Mouse (Mus musculus) gastrocnemius, adult 2 months (tissue): Measurements from ENCODE around the gene Acaca. TPM values are rescaled to one million over a fixed set of nuclear protein-coding genes. Genes with fewer than 3 reads are reported as not detected.

Experiments used
- DNase-seq: peaks from one replicate; pipeline ENCODE4 v3.0.0; 2022
- H3K27ac ChIP-seq: fragments of 200-600 bp; 2 replicates; pipeline ENCODE4 v1.8.1; 2022; ENCODE audit warnings: mild to moderate bottlenecking
- H3K4me3 ChIP-seq: fragments of 200-600 bp; 2 replicates; pipeline ENCODE4 v1.8.1; 2022; ENCODE audit warnings: mild to moderate bottlenecking, moderate library complexity
- CTCF ChIP-seq: fragments of 200-600 bp; IDR thresholded peaks from 2 replicates; pipeline ENCODE4 v1.8.1; 2022; ENCODE audit warnings: antibody characterized with exemption, mild to moderate bottlenecking, moderate library complexity
- intact Hi-C: fragments of 180-260 bp; cut with DNase I; formaldehyde crosslinking; loops from one replicate; pipeline ENCODE4 v1.15.1; 2025
- total RNA-seq, 2 experiments: library from RNA; stranded (reverse); gene quantifications; 2 replicates each; pipeline ENCODE4 v1.2.3; 2021

The Acaca gene
- total RNA-seq, 2 experiments from 2014 or later: 14.9 to 22.8 TPM

DNA sequence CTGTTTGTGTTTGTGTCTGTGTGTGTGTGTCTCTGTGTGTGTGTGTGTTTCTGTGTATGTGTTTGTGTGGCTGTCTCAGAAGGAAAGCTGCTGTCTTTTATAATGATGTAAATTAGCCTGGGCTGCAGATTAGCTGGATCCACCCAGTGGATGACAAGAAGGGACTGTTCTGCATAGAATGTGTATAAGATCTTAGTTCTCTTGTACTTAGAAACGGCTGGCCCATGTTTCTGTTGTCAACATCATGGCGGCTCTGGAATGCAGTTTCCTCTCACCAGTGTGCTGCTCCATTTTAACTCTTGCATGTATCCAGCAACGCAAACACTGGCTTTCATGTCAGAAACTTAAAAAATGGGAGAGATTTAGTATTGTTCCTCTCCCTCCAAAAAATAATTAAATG, 141.0 kb downstream of the Acaca start:
- intact Hi-C loops: no loop called here
- DNase-seq: no peak
- no peak for TF ChIP-seq CTCF
- no peak overlapping the region for H3K4me3 ChIP-seq
- H3K27ac ChIP-seq: no peak overlapping the region

DNA sequence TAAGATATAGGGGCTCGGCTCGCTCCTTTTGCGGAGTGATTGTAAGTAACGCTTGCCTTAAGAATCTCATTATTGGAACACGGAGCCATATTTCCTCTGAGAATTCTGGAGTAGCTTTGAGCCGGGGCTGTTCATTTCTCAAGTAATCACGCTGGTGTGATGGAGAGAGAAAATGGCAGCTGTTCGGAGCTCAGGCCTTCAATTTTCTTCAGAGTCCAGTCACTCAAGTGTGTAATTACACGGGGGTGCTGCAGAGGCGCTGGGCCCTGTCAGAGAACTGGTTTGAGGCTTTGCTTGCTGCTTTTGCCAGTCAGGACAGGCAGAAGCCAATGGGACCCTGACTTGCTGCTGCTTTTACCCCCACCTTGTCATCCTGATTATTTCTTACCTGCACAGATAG, 142.5 kb downstream of the Acaca start:
- TF ChIP-seq CTCF: no peak
- Histone ChIP-seq H3K4me3 (no peak overlapping the region), H3K27ac (no peak overlapping the region)
- intact Hi-C loops: no loop called here
- DNase-seq: no peak

DNA sequence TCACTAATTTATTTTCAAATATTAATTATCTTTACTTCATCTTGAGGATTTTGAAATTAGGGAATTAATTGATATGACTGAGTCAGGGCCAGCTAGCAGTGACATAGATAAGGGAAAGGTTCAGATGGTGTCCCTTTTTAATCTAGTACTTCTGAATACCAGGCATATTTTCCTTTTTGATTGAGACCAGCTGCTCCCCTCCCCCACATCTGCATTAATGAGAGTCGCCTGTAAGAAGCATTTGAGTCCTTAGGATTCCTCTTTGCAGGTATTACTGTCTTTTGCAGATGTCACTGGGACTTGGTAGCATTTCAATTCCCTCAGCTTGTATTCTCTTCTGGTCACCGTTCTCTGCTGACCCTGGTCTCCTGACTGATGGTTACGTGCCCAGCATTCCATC, 143.1 kb downstream of the Acaca start:
- no peak for TF ChIP-seq CTCF
- intact Hi-C loops: no loop called here

DNA sequence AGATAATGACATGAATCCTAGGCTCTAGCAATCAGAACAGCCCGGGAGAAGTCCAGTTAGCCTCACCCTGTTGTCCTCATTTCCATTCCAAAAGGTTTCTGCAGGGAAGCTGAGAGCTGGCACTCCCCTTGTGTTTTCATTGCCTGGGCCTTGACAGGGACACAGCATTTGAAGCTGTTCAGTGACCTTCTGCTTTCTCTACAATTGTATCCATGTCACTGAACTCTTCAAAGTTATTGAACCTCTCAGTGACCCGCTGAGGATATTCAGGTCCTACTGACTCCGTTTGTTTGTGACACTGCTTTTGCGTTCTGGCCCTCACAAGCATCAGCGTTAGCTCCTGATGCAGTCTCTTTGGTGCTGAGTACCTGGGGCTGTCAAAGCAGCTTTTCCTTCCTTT, 147.5 kb downstream of the Acaca start:
- intact Hi-C loops: no loop called here

More for the DNA sequence above, 143.1 kb downstream of the Acaca start:
- Histone ChIP-seq H3K4me3 (no peak overlapping the region), H3K27ac (no peak overlapping the region)
- DNase-seq: no peak

DNA sequence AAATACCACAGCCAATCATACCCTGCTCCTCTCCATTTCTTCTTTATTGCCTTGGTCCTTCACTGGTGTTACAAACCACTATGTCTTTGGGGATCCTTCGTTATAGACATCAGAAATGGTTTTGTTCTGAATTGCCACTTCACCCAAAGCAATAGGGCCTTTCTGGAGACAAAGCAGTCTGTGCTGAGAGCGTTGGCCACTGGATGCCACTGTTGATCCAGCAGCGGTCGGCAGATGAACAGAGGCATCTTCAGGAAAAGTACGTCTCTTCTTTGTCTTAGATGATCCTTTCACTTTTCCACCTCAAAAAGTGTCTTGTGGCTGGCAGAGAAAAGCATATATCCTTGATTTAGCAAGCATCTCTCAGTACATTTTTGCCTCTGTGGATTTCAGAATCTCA, 151.8 kb downstream of the Acaca start:
- no peak for DNase-seq
- Histone ChIP-seq H3K27ac (no peak overlapping the region), H3K4me3 (no peak overlapping the region)
- TF ChIP-seq CTCF: no peak
- intact Hi-C loops: no loop called here

More for the DNA sequence above, 147.5 kb downstream of the Acaca start:
- H3K27ac ChIP-seq: no peak overlapping the region
- no peak for TF ChIP-seq CTCF
- H3K4me3 ChIP-seq: no peak overlapping the region
- DNase-seq: no peak

DNA sequence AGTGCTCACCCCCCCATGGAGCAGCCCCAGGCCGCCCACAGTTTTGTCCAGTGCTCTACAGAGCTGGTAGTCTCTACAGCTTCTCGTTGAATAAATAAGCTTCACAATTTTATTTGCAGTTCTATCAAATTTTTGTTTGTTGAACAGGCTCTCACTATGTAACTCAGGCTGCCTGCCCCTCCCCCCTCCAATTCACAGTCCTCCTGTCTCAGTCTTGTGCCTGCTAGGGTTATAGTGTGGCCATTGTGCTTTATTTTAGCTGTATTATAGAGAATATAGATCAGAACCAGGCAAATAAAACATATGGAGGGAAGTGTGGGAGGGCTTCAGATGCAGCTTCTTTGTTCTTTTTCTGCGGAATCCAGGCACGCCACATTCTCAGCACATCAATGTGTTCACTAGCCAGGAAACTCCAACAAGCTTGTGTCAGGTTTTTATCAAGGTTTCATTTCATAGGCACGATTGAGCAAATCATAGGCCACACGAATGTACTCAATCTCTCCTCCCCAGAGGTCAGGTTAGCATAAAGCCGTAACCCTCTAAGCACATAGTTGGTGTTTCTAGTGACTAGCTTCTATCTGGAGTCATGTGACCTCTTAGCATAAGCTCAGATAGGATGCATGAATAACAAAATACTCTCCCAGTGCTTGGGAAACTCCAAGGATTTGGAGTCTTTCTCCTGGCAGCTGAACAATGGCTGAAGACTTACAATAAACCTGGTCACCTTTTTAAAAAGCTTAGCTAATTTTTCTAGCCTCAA, 153.7 kb downstream of the Acaca start:
- H3K4me3 ChIP-seq: no peak overlapping the region
- no peak for TF ChIP-seq CTCF
- intact Hi-C loops: no loop called here
- no peak for DNase-seq
- no peak overlapping the region for H3K27ac ChIP-seq

DNA sequence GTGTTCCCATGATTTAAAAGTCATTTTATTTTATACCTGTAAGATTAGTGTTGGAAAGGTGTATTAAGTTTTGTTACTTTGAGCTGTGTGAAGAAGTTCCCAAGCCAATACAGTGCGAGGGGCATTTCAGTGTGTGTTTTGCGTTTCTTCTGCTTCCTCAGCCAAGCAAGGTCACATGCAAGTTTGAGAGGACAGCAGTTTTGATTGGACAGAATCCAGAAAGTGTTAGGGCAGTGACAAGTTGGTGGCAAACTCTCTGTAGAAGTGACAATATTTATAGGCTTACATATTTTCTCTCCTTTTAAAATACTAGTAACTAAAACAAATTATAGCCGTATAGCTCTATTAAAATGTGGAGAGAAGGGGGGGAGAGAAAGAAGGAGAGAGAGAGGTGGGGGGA, 161.3 kb downstream of the Acaca start:
- TF ChIP-seq CTCF: no peak
- DNase-seq: no peak
- peak overlapping the region; percentile 47 for H3K4me3 ChIP-seq
- intact Hi-C loops: no loop called here
- peak overlapping the region; percentile 53 for H3K27ac ChIP-seq

DNA sequence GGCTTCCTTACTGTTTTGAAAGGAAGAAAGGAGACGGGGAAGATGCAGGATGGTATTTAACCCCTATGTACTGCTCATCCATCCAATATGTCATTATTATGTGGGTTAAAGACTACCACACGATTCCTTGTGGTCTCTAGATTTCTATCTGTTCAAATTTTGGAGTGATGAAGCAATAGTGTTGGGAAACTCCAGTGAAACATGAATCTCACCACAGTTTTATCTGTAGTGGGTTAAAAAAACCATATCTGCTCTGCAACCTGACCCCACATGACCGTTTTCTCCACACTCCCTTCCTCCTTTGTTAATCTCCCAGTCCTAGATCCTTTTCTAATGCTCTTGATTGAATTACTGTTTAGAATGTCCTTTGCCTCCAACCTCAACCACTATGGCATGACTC, 163.1 kb downstream of the Acaca start:
- intact Hi-C loops: no loop called here
- TF ChIP-seq CTCF: no peak
- no peak for DNase-seq
- Histone ChIP-seq H3K27ac (no peak overlapping the region), H3K4me3 (no peak overlapping the region)

DNA sequence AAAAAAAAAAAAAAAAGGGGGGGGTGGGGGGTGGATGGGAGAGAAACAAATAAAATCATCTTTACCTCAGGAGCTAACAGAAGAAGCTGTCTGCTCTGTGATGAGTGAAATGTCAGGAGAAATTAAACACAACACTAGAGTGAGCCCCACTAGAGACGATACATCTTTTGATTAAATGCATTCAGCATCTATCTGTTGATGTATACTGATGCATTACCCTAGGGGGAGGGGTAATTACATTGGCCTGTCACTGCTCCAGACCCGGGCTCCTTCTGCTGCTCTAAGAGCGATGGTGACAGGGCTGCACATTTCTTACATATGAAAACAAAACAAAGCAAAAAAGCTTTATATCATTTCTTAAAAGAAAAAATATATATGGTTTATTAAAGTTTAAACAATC, 163.8 kb downstream of the Acaca start:
- Histone ChIP-seq H3K27ac (no peak overlapping the region), H3K4me3 (no peak overlapping the region)
- intact Hi-C loops: no loop called here
- TF ChIP-seq CTCF: no peak
- DNase-seq: no peak

DNA sequence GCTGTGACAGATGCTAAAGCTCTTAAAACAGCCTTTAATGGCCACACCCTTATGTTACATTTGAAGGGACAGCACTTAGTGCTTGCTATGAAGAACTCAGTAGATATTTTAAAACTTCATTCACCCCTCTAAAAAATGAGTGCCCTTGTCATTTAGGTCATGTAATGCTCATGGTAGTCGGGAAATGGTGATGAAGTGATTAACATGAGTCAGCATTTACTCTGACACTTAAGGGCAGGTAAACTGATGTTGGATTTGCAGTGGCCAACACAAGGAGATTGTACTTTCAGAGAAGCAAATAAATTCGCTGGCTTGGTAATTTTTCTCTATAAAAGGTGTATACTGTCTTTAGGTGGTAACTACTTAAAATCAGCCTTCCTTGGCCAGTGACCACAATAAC, 166.9 kb downstream of the Acaca start:
- intact Hi-C loops: no loop called here
- H3K27ac ChIP-seq: no peak overlapping the region
- DNase-seq: no peak
- H3K4me3 ChIP-seq: no peak overlapping the region
- TF ChIP-seq CTCF: no peak

DNA sequence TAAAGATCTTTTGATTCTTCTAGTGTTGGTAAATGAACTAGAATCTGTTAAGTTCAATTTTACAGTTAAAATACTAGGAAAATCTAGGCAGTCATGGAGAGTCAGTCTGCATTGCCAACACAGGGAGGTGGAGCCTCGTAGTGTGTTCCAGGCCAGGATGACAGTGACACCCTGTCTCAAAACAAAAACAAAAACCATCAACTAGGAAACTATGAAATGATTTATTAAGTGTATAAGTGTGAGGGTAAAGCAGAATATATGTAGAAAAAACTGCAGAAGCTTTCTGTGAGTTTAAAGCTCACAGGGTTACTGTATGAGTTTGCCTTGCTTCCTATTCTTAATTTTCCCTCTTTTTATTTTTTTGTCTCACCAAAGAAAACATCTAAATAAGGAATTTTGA, 176.0 kb downstream of the Acaca start:
- Histone ChIP-seq H3K4me3 (no peak overlapping the region), H3K27ac (no peak overlapping the region)
- TF ChIP-seq CTCF: no peak
- no peak for DNase-seq
- intact Hi-C loops: loop anchor here (5.0 kb wide), 1 partner anchor 38 kb away; no protein-coding TSS in a partner anchor

DNA sequence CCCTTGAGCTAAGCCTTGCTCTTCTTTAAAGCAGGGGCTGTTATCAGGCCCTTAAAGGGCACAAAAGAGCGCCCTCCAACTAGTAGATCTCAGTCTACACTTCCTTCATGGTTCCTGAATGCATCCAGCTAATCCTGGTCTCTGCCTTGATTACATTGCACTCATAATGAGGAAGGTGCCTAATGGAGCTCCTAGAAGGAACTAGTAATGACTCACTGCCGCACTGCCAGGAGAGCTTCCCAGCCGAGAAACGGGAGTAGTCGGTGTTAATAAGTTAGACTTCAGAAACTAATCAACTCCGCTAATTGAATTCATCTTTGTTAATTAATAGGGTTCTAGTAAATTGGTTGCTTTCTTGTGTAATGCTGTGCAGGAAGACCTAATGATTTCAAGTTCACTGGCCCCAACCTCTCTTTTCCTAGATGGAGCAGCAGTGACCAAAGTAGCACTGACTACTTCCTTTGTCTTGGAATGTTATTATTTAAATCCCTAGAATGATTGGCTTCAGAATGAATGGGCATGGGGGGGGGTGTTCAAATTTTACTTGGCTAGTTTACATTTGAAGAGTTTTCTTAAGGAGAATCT, 176.8 kb downstream of the Acaca start:
- no peak for TF ChIP-seq CTCF
- H3K27ac ChIP-seq: no peak overlapping the region
- no peak for DNase-seq
- intact Hi-C loops: loop anchor here (5.0 kb wide), 1 partner anchor 39 kb away; no protein-coding TSS in a partner anchor
- H3K4me3 ChIP-seq: no peak overlapping the region

DNA sequence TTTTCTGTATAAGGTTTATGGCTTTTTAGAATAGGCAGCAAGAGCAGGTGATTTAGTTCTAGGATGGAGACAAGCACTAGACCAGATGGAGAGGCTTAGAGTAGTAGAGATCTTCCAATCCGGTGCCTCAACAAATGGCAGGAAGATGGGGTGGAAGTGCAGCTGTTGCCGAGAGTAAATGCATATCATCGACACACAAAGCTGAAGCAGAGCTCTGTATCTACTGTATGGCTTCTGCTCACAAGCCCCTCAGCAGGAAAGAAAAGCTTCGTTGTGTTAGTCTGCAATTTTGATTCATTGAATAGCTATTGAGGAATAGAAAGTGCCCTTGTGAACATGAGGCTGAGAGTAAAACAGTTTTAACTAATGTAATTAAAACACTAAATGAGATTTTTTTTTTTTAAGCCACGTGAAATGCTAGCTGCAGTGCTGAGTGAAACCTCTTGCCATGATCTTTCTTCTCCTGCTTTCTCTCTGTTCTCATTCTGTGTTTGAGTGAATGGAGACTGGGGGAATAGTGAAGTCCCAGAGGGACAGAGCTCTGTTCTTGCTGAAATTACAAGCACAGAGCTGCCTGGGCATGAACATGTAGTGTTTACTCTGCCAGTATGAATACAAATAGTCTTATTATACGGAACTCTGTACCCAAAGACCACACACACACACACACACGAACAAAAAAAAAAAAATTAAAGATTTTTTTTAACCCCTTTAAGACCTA, 194.7 kb downstream of the Acaca start:
- intact Hi-C loops: no loop called here
- DNase-seq: no peak
- Histone ChIP-seq H3K4me3 (no peak overlapping the region), H3K27ac (no peak overlapping the region)
- TF ChIP-seq CTCF: no peak

DNA sequence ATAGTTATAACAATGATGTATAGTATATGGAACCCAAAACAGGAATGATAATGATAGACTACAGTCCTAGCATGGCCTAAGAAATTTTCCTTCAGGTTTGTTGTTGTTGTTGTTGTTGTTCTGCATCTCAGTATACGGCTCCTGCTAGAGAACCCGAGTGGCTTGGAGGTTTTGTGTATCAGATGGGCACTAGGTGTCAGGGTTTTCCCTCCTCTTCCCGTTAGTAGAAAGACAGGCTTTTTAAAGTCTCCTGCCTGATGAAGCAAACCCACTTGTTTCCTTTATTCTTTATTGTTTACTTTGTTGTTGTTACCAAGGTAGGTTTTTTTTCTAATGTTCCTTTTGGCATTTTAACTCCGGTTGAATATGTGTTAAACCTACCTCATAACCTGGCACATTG, 197.6 kb downstream of the Acaca start:
- no peak overlapping the region for H3K4me3 ChIP-seq
- intact Hi-C loops: no loop called here
- no peak overlapping the region for H3K27ac ChIP-seq
- no peak for TF ChIP-seq CTCF
- no peak for DNase-seq
